In genomic region chr4:42965039-42965719, GRCm38 (mm10) we compare ENCODE assay signal across 8 mouse cellular contexts. TPM values are rescaled to one million over a fixed set of nuclear protein-coding genes. Genes with fewer than 3 reads are reported as not detected.
DNase-seq lines count a peak whose midpoint lies in the region; ATAC-seq and TF ChIP-seq lines count a peak whose summit lies in the region.

No protein-coding gene starts in this region.

- no peak overlapping the region for H3K9ac ChIP-seq in embryonic facial prominence, embryonic 13.5 days
- H3K9ac ChIP-seq in hindbrain, embryonic 12.5 days = no peak overlapping the region
- H3K9ac ChIP-seq in midbrain, embryonic 16.5 days (ENCODE audit: low read depth, low read length) = no peak overlapping the region

- no peak for DNase-seq in cerebellum, adult 11 months
- DNase-seq in Patski (ENCODE audit: low read depth, low spot score) = no peak
- DNase-seq in liver = peak; percentile 50
- peak; percentile 51 for DNase-seq in thymus, postnatal 14 days

- 13% methylated on average over 12 of the region's 12 CpGs for WGBS in embryonic facial prominence, embryonic 13.5 days
- 17% methylated on average over 12 of the region's 12 CpGs for WGBS in hindbrain, embryonic 12.5 days
- WGBS in midbrain, embryonic 16.5 days = 13% methylated on average over 12 of the region's 12 CpGs

- CTCF ChIA-PET in Patski (lab: Charles Lee) = interaction anchor here (0.9 to 3.6 kb wide), 4 partner anchors 10 to 83 kb away, joined by 3 to 15 read pairs (median 6); no protein-coding TSS in a partner anchor

- no peaks in the 10 kb centered on the region for H3K36me3 ChIP-seq in embryonic facial prominence, embryonic 13.5 days
- no peaks in the 10 kb centered on the region for H3K36me3 ChIP-seq in hindbrain, embryonic 12.5 days
- no peaks in the 10 kb centered on the region for H3K36me3 ChIP-seq in midbrain, embryonic 16.5 days (ENCODE audit: control insufficient read depth, insufficient read depth, low read length)

- no peak overlapping the region for H3K27ac ChIP-seq in embryonic facial prominence, embryonic 13.5 days
- H3K27ac ChIP-seq in hindbrain, embryonic 12.5 days = no peak overlapping the region
- H3K27ac ChIP-seq in midbrain, embryonic 16.5 days (ENCODE audit: low read length) = no peak overlapping the region

- peak; percentile 52; the same call in 1 of the 2 replicates for ATAC-seq in cerebellum, adult (ENCODE audit: insufficient number of reproducible peaks, low FRiP score, low TSS enrichment)
- ATAC-seq in Patski = peak; percentile 47
- ATAC-seq in embryonic facial prominence, embryonic 13.5 days (ENCODE audit: insufficient number of reproducible peaks, insufficient read depth, low FRiP score, low TSS enrichment, low read depth) = no peak
- no peak for ATAC-seq in hindbrain, embryonic 12.5 days (ENCODE audit: low FRiP score)
- ATAC-seq in midbrain, embryonic 16.5 days = peak; percentile 44; the same call in 1 of the 2 replicates

- H3K4me3 ChIP-seq in embryonic facial prominence, embryonic 13.5 days = no peak overlapping the region
- no peak overlapping the region for H3K4me3 ChIP-seq in hindbrain, embryonic 12.5 days
- H3K4me3 ChIP-seq in midbrain, embryonic 16.5 days (ENCODE audit: low read depth, low read length) = no peak overlapping the region

- peak overlapping the region; percentile 49 for H3K4me2 ChIP-seq in embryonic facial prominence, embryonic 13.5 days
- H3K4me2 ChIP-seq in hindbrain, embryonic 12.5 days (replicated peaks) = peak overlapping the region; percentile 38
- H3K4me2 ChIP-seq in midbrain, embryonic 16.5 days (ENCODE audit: low read length) = peak overlapping the region; percentile 31

- TF ChIP-seq CTCF in Patski (IDR thresholded peaks at IDR 0.05) = peak; percentile 60

- H3K27me3 ChIP-seq in Patski = no peaks in the 10 kb centered on the region
- H3K27me3 ChIP-seq in embryonic facial prominence, embryonic 13.5 days = no peaks in the 10 kb centered on the region
- H3K27me3 ChIP-seq in hindbrain, embryonic 12.5 days = no peaks in the 10 kb centered on the region
- H3K27me3 ChIP-seq in midbrain, embryonic 16.5 days (ENCODE audit: control insufficient read depth, insufficient read depth, low read depth, low read length) = no peaks in the 10 kb centered on the region

- H3K9me3 ChIP-seq in embryonic facial prominence, embryonic 13.5 days = no peaks in the 10 kb centered on the region
- no peaks in the 10 kb centered on the region for H3K9me3 ChIP-seq in hindbrain, embryonic 12.5 days (replicated peaks)
- H3K9me3 ChIP-seq in midbrain, embryonic 16.5 days (replicated peaks; ENCODE audit: control insufficient read depth, low read length, poor library complexity, severe bottlenecking) = no peaks in the 10 kb centered on the region

- POLR2A ChIA-PET in Patski (lab: Charles Lee) = no interaction called here

- in situ Hi-C loops in Patski (cut with MboI; ENCODE audit: low pct_unique_long_range_greater_than_20kb) = no loop called here

- peaks cover 7% of the 10 kb centered on the region; the same call in 1 of the 2 replicates for H3K4me1 ChIP-seq in embryonic facial prominence, embryonic 13.5 days
- peaks cover 10% of the 10 kb centered on the region for H3K4me1 ChIP-seq in hindbrain, embryonic 12.5 days
- peaks cover 4% of the 10 kb centered on the region; the same call in 1 of the 2 replicates for H3K4me1 ChIP-seq in midbrain, embryonic 16.5 days (ENCODE audit: control insufficient read depth, insufficient read depth, low read length)

RNA-seq across cellular contexts. Expression of gene 1700022I11Rik, which starts 4.2 kb away (rescaled TPM):
- polyA plus RNA-seq in Patski (2021) = not detected
- 0.25 and 1.2 TPM in 2 replicates for polyA plus RNA-seq in embryonic facial prominence, embryonic 13.5 days (2015; fragmentation: Nextera tagmentation; extraction: Ambion mirVana)
- 0.61 and 1.2 TPM in 2 replicates for polyA plus RNA-seq in hindbrain, embryonic 12.5 days (2016; fragmentation: Nextera tagmentation; extraction: Ambion mirVana)
- 0.43 and 0.57 TPM in 2 replicates for polyA plus RNA-seq in midbrain, embryonic 16.5 days (2015; fragmentation: Nextera tagmentation; extraction: Ambion mirVana)

RNA-seq across cellular contexts. Expression of gene Dnajb5, which starts 15.6 kb away (rescaled TPM):
- 8.5 TPM for polyA plus RNA-seq in Patski (2021)
- polyA plus RNA-seq in embryonic facial prominence, embryonic 13.5 days (2015; fragmentation: Nextera tagmentation; extraction: Ambion mirVana) = 7.2 and 8.0 TPM in 2 replicates
- 32.4 and 37.4 TPM in 2 replicates for polyA plus RNA-seq in hindbrain, embryonic 12.5 days (2016; fragmentation: Nextera tagmentation; extraction: Ambion mirVana)
- polyA plus RNA-seq in midbrain, embryonic 16.5 days (2015; fragmentation: Nextera tagmentation; extraction: Ambion mirVana) = 53.8 and 56.8 TPM in 2 replicates

RNA-seq across cellular contexts. Expression of gene Vcp, which starts 35.1 kb away (rescaled TPM):
- polyA plus RNA-seq in Patski (2021) = 283 TPM
- polyA plus RNA-seq in embryonic facial prominence, embryonic 13.5 days (2015; fragmentation: Nextera tagmentation; extraction: Ambion mirVana) = 530 and 567 TPM in 2 replicates
- polyA plus RNA-seq in hindbrain, embryonic 12.5 days (2016; fragmentation: Nextera tagmentation; extraction: Ambion mirVana) = 626 and 637 TPM in 2 replicates
- 498 and 509 TPM in 2 replicates for polyA plus RNA-seq in midbrain, embryonic 16.5 days (2015; fragmentation: Nextera tagmentation; extraction: Ambion mirVana)

RNA-seq across cellular contexts. Expression of gene Fancg, which starts 45.1 kb away (rescaled TPM):
- polyA plus RNA-seq in Patski (2021) = 8.1 TPM
- 18.6 and 26.6 TPM in 2 replicates for polyA plus RNA-seq in embryonic facial prominence, embryonic 13.5 days (2015; fragmentation: Nextera tagmentation; extraction: Ambion mirVana)
- polyA plus RNA-seq in hindbrain, embryonic 12.5 days (2016; fragmentation: Nextera tagmentation; extraction: Ambion mirVana) = 20.5 and 21.6 TPM in 2 replicates
- polyA plus RNA-seq in midbrain, embryonic 16.5 days (2015; fragmentation: Nextera tagmentation; extraction: Ambion mirVana) = 26.9 and 30.0 TPM in 2 replicates

RNA-seq across cellular contexts. Expression of gene Phf24, which starts 48.7 kb away (rescaled TPM):
- not detected for polyA plus RNA-seq in Patski (2021)
- 1.4 and 2.3 TPM in 2 replicates for polyA plus RNA-seq in embryonic facial prominence, embryonic 13.5 days (2015; fragmentation: Nextera tagmentation; extraction: Ambion mirVana)
- 7.9 TPM in 2 replicates for polyA plus RNA-seq in hindbrain, embryonic 12.5 days (2016; fragmentation: Nextera tagmentation; extraction: Ambion mirVana)
- polyA plus RNA-seq in midbrain, embryonic 16.5 days (2015; fragmentation: Nextera tagmentation; extraction: Ambion mirVana) = 44.1 and 45.8 TPM in 2 replicates

Comparison
In these comparisons a context has a peak if more than half of its experiments do, and no peak if none do; other contexts are left out.
1. ATAC-seq: peak in cerebellum, adult (single experiment), Patski (single experiment) and midbrain, embryonic 16.5 days (single experiment); none in embryonic facial prominence, embryonic 13.5 days (single experiment) and hindbrain, embryonic 12.5 days (single experiment).
2. DNase-seq: peak in liver (single experiment) and thymus, postnatal 14 days (single experiment); none in cerebellum, adult 11 months (single experiment) and Patski (single experiment).
3. Peak in every context shown above with its lines, with median percentiles within 50 percentile points of each other: H3K4me2 ChIP-seq.